Mouse (Mus musculus) midbrain, embryonic 11.5 days (tissue): ENCODE data around the gene 2010003K11Rik. TPM values are rescaled to one million over a fixed set of nuclear protein-coding genes. Genes with fewer than 3 reads are reported as not detected.

Source experiments
- ATAC-seq: fragments of 200-750 bp; cut with Nextera tagmentation; 2 replicates; pipeline ENCODE4 v1.8.0; 2017; ENCODE audit warnings: moderate TSS enrichment, moderate library complexity; ENCODE audit not compliant: low FRiP score
- DNase-seq: peaks from one replicate; pipeline ENCODE4 v3.0.0; 2015; ENCODE audit warnings: low spot score; ENCODE audit errors: missing footprints
- H3K27ac ChIP-seq: fragments of 300-500 bp; sonication (generic); 2 replicates; pipeline ENCODE4 v1.5.1; 2014; ENCODE audit warnings: low read depth, low read length
- H3K27me3 ChIP-seq: fragments of 300-500 bp; sonication (generic); 2 replicates; pipeline ENCODE4 v1.6.1; 2014; ENCODE audit warnings: mild to moderate bottlenecking, low read length, moderate library complexity, mixed read lengths; ENCODE audit not compliant: control insufficient read depth, insufficient read depth
- H3K36me3 ChIP-seq: fragments of 300-500 bp; sonication (generic); 2 replicates; pipeline ENCODE4 v1.6.1; 2014; ENCODE audit warnings: mild to moderate bottlenecking, low read length, moderate library complexity, mixed read lengths; ENCODE audit not compliant: control insufficient read depth, insufficient read depth
- H3K4me1 ChIP-seq: fragments of 300-500 bp; sonication (generic); 2 replicates; pipeline ENCODE4 v1.6.1; 2014; ENCODE audit warnings: low read length; ENCODE audit not compliant: control insufficient read depth, insufficient read depth
- H3K4me2 ChIP-seq: fragments of 300-500 bp; sonication (generic); 2 replicates; pipeline ENCODE4 v1.6.1; 2014; ENCODE audit warnings: mild to moderate bottlenecking, moderate library complexity
- H3K4me3 ChIP-seq: fragments of 300-500 bp; sonication (generic); 2 replicates; pipeline ENCODE4 v1.5.1; 2014; ENCODE audit warnings: low read depth, low read length
- H3K9ac ChIP-seq: fragments of 300-500 bp; sonication (generic); 2 replicates; pipeline ENCODE4 v1.6.1; 2014; ENCODE audit warnings: low read length
- H3K9me3 ChIP-seq: fragments of 300-500 bp; sonication (generic); 2 replicates; pipeline ENCODE4 v1.6.1; 2016; ENCODE audit warnings: low read length; ENCODE audit not compliant: control insufficient read depth
- WGBS: fragments of 180-500 bp; shearing (Covaris S2); extraction: QIAGEN DNeasy Blood & Tissue Kit; methylation state at CpG from one replicate; pipeline ENCODE4 v1.1.7; 2014; 5-methylcytosine and 5-hydroxymethylcytosine counted together
- polyA plus RNA-seq: library from polyadenylated mRNA; unstranded; fragments of >200 nt; fragmentation: Nextera tagmentation; extraction: Ambion mirVana; gene quantifications from 2 replicates; pipeline ENCODE4 v1.2.1, GENCODE M21; 2014

2010003K11Rik gene
- polyA plus RNA-seq, 1 experiment from 2014 or later = not detected

DNA sequence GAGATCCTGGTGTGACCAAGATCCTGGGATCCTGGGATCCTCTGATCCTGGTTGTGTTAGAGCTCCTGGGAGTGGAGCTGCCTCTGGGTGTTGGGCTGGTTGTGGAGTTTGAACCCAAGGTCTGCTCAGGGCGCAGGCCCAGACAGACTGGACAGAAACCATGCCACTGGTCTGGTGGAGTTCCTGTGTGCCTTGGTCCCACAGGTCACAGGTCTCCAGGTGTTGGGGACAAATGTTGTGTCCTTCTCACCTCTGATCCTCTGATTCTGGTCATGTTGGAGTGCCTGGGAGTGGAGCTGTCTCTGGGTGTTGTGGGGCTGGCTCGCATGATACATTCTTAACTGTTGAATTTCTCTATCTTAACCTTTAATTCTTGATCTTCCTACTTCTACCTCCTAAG lies 36.3 kb upstream of the 2010003K11Rik start:
- Histone ChIP-seq H3K4me2 (no peak overlapping the region), H3K27ac (no peak overlapping the region), H3K9ac (no peak overlapping the region), H3K4me3 (no peak overlapping the region), H3K9me3 (no peaks in the 10 kb centered on the region), H3K36me3 (no peaks in the 10 kb centered on the region), H3K27me3 (no peaks in the 10 kb centered on the region), H3K4me1 (no peaks in the 10 kb centered on the region)
- ATAC-seq (no peak), DNase-seq (no peak)
- 93% methylated on average over 2 of the region's 2 CpGs for WGBS

DNA sequence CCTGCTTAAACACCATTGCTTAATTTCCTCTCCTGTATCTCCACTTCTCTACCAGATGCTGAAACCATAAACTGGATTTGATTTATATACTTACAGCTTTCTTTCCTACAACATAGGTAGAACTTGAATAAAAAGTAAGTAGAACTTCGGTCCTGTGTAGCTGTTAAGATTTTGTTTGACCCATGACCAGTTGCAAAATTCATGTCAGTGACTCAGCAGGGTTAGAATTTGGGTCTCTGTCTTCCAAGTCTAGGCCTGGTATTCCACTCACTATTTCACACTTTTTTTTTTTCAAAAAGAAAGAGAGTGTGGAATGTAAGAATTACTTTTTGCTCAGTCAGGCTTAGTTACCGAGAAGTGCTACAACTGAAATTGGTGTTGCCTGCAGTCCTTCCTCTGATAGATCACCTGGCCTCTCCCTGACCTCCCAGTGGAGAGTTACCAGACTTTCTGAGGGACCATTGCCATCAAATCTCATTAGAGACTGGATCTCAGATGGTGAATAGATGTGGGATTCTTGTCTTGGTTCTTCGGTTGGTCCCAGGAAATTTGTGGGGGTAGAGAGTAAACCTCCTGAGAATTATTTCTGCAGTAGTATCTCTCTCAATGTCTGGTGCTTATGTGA lies 23.2 kb upstream of the 2010003K11Rik start:
- 91% methylated on average over 3 of the region's 3 CpGs for WGBS
- no peak overlapping the region for H3K4me2 ChIP-seq
- H3K27ac ChIP-seq = no peak overlapping the region
- no peaks in the 10 kb centered on the region for H3K9me3 ChIP-seq
- no peak overlapping the region for H3K9ac ChIP-seq
- ATAC-seq (no peak), DNase-seq (no peak)
- no peaks in the 10 kb centered on the region for H3K36me3 ChIP-seq
- H3K27me3 ChIP-seq = no peaks in the 10 kb centered on the region
- no peak overlapping the region for H3K4me3 ChIP-seq
- H3K4me1 ChIP-seq = no peaks in the 10 kb centered on the region

DNA sequence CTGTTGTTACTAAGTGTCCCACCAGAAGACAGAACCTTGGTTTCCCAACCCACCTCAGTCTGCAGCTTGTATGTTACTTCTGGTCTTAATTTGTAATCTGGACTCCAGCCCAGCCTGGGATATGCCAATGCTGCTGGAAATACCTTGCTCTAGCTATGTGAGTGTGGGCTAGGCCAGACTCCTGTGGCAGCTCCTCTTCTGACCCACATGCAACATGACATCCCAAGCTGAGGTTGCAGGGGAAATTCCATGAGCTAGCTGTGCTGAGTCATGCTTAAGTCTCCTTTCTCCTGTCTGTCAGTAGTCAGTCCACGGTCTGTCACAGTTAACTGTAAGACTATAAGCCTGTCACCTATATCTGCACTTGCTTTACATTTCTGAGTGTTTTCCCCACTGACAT lies 19.1 kb upstream of the 2010003K11Rik start:
- Histone ChIP-seq H3K27ac (no peak overlapping the region), H3K36me3 (no peaks in the 10 kb centered on the region), H3K4me1 (no peaks in the 10 kb centered on the region), H3K9ac (no peak overlapping the region), H3K9me3 (no peaks in the 10 kb centered on the region), H3K4me2 (no peak overlapping the region), H3K27me3 (no peaks in the 10 kb centered on the region), H3K4me3 (no peak overlapping the region)
- no peak for DNase-seq
- ATAC-seq = no peak
- 62% methylated on average over 1 of the region's 1 CpGs for WGBS

DNA sequence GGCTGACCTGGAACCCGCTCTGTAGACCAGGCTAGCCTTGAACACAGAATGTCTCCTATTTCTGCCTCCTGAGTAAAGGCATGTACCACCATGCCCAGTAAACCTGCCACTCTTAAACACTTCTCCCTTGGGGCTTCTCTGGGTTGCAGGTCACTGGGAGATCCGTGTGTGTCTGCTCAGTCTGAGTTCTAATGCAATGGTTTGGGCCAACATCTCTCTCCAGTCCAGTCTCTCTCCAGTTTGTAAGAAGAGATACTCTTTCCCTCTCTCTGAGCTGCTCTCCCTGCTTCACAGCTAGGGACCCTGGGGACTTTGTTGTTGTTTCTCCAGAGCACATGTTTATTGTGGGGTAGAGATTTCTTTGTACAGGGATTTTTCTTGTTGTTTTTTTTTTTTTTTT lies 17.9 kb upstream of the 2010003K11Rik start:
- DNase-seq (no peak), ATAC-seq (no peak)
- Histone ChIP-seq H3K27me3 (no peaks in the 10 kb centered on the region), H3K4me3 (no peak overlapping the region), H3K27ac (no peak overlapping the region), H3K9ac (no peak overlapping the region), H3K9me3 (no peaks in the 10 kb centered on the region), H3K4me2 (no peak overlapping the region), H3K4me1 (no peaks in the 10 kb centered on the region), H3K36me3 (no peaks in the 10 kb centered on the region)
- 69% methylated on average over 2 of the region's 2 CpGs for WGBS

DNA sequence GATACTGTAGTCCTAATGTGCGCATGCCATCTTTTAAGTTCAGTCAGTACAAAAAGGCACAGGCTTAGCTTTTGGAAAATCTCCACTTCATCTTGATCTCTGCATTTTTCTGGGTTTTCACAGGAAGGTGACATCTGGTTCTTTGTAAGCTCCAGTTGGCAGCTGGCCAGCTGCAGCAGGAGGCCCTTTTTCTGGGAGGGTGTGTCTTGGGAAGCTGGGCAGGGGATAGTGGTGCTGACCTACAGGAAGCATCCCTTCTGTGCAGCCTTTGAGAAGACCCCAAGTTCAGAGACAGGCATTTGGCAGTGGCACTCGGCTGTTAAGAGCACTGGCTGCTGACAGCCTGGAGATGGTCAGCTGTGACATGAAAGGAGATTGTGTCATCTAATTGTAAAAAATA lies 17.4 kb upstream of the 2010003K11Rik start:
- no peaks in the 10 kb centered on the region for H3K36me3 ChIP-seq
- no peaks in the 10 kb centered on the region for H3K27me3 ChIP-seq
- peak; percentile 78 for DNase-seq
- H3K27ac ChIP-seq = no peak overlapping the region
- no peaks in the 10 kb centered on the region for H3K9me3 ChIP-seq
- peaks cover 4% of the 10 kb centered on the region; the same call in 1 of the 2 replicates for H3K4me1 ChIP-seq
- no peak overlapping the region for H3K4me2 ChIP-seq
- 0 out of 2 replicates have a peak overlapping the region, but pooled peaks have one; percentile 2 for H3K9ac ChIP-seq
- 66% methylated on average over 2 of the region's 2 CpGs for WGBS
- ATAC-seq = no peak
- H3K4me3 ChIP-seq = no peak overlapping the region

DNA sequence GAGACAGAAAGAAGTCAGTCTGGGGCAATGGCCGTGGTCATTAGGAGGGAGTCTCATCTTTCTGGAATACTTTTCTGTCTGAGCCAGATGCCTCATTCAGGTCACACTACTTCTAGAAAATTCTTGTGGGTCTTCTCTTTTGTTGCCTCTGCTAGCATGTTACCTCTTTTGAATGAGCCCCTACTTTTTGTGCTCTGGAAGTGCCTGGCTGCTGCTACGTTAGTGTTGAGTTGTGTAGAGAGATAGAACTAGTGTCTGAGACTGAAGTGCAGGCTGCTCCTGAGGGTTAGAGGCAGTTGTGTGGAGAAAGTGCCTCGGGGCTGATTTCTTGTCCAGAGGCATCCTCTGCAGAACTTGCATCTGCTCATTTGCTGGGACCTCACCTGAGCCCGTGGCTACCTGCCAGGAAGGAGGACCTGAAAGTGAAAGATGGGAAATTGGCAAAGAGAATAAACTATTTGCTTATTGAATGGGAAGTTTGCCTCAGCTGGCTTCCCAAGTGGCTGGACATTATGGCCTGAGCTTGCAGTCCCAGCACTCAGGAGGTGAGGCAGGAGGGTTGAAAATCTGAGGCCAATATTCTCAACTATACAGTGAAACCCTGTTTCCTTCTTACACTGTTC lies 15.0 kb upstream of the 2010003K11Rik start:
- no peak overlapping the region for H3K4me3 ChIP-seq
- no peaks in the 10 kb centered on the region for H3K9me3 ChIP-seq
- no peak overlapping the region for H3K4me2 ChIP-seq
- H3K9ac ChIP-seq = no peak overlapping the region
- no peaks in the 10 kb centered on the region for H3K27me3 ChIP-seq
- H3K27ac ChIP-seq = no peak overlapping the region
- H3K4me1 ChIP-seq = peaks cover 4% of the 10 kb centered on the region; the same call in 1 of the 2 replicates
- ATAC-seq (no peak), DNase-seq (no peak)
- H3K36me3 ChIP-seq = no peaks in the 10 kb centered on the region
- WGBS = 71% methylated on average over 4 of the region's 4 CpGs

DNA sequence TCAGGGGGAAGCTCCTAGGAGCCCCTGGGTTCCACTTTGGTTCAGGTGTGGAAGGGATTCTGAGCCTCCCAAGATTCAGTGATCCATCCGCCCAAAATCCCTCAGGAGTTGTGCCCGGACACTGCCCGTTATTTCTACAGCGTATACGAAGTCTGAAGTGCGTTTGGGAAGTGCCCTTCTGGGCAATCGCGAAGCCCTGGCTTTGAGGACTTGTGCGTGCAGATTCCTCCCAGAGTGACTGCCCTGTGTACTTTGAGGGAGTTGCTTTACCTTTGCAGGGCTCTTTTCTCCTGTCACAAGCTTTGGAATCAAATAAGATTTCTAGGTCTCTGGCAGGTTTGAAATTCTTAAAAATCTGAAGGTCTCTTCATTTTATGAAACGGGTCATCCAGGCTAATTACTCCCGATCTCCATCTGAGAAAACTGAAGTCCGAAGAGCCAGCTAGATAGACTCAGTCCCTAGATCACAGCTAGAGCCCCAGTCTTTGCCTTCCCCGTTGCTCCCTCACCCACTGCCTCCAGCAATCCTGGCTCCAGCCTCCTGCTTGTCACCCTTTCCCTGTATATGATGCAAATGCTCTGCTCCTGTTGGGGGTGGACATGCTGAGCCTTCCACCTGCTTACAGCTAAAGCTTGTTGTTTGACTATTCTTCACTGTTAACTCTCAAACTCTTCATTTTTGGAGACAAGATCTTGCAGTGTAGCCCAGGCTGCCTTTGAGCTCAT lies 12.9 kb upstream of the 2010003K11Rik start:
- H3K4me2 ChIP-seq = peak overlapping the region; percentile 64
- H3K4me3 ChIP-seq = peak overlapping the region; percentile 71
- H3K27ac ChIP-seq = no peak overlapping the region
- WGBS = 10% methylated on average over 13 of the region's 13 CpGs
- no peak overlapping the region for H3K9ac ChIP-seq
- no peaks in the 10 kb centered on the region for H3K27me3 ChIP-seq
- DNase-seq (no peak), ATAC-seq (no peak)
- H3K36me3 ChIP-seq = no peaks in the 10 kb centered on the region
- H3K4me1 ChIP-seq = peaks cover 4% of the 10 kb centered on the region; the same call in 1 of the 2 replicates
- no peaks in the 10 kb centered on the region for H3K9me3 ChIP-seq

DNA sequence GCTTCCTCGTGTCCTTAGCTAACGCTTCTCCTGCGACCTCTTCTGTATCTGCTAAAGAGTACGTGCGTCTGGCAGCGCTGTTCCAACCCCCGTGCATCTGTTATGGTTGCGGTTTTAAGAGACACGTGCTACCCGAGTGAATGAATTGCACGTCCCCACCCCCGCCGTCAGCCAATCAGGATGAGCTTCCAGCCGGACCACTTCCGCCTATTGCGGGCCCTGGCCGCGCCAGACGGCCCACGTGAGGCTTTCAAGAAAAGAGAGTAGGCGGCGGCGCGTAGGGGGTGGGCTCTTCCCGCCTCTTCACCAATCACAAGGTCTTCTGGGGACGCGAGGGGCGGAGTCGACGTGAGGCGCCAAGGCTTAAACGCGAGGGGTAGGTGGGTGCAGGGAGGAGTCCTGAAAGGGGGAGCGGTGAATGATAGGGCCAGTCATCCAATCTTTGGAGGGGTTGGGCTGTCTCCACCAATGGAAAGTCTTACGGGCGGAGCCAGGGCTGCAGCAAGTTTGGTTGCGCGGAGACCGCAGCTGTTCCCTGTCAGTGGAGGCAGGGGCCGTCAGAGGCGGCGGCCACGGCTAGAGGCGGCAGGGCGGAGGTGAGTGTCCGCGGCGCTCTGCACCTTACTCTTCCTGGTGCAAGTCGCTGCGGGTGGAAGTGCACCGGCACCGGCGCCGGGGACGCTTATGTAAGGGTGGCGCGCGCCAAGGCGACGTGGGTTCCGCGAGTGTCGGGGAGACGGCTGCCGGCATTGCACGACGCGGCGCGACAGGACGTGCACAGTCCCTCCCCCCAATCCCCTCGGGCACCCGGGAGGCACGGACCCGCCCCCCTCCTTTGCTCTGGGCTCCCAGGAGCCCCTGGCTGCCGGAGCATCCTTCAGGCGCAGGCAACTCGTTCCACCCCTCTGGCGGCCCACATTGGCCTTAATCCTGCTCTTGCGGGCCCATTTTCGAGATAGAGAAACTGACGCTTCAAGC lies 11.9 kb upstream of the 2010003K11Rik start, which contains the start of gene Pcx:
Pcx (plus strand) TSS at position 487 of the 978 bp plus-strand sequence.
- Histone ChIP-seq H3K4me3 (peak within 1 kb of the TSS; percentile 71), H3K4me1 (peaks cover 4% of the 10 kb centered on the region; the same call in 1 of the 2 replicates), H3K4me2 (peak within 1 kb of the TSS; percentile 77), H3K36me3 (no peaks in the 10 kb centered on the region), H3K9ac (peak within 1 kb of the TSS; percentile 54), H3K9me3 (no peaks in the 10 kb centered on the region), H3K27me3 (no peaks in the 10 kb centered on the region), H3K27ac (no peak within 1 kb of the TSS)
- peak; percentile 99 for DNase-seq
- ATAC-seq = peak; percentile 100
- WGBS = under 1% methylated on average over 82 of the region's 82 CpGs
